Mouse (Mus musculus) ZHBTc4 (cell line): ENCODE results near the gene Crybb2.

Experiments used
- DNase-seq: peaks from one replicate; pipeline ENCODE4 v3.0.0-alpha.2; 2011; ENCODE audit warnings: low read depth, low spot score

Gene Crybb2

DNA sequence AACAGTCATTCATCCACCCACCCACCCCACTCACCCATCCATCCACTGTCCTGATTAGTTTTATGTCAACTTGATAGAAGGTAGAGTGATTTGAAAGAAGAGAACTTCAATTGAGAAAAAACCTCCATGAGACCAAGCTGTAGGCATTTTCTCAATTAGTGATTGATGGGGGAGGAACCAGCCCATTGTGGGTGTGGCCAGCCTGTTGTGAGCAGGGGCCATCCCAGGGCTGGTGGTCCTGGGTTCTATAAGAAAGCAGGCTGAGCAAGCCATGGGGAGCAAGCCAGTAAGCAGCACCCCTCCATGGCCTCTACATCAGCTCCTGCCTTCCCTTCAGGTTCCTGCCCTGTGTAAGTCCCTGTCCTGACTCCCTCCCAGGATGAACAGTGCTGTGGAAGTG is at the start of gene Crybb2:
Crybb2 (minus strand) TSS at position 101 of the 400 bp plus-strand sequence.
- no peak for DNase-seq

DNA sequence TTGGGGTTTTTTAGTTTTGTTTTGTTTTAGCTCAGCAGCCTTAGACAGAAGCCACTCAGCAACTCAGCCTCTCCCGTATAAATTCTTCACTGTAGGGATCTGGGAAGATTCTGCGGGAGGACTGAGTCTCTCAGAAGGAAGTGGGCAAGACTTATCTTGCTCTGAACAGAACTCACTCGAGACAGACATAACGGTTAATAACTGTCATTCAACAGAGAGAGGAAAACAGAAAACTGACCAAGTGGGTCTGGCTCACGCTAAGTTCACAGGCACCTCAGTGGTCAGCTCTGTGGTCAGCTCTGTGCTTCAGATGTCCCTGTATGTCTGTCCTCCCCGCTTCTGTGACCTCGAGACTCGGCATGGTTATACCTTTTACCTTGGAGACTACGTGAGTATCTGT is 49.4 kb upstream of the Crybb2 start:
- no peak for DNase-seq

DNA sequence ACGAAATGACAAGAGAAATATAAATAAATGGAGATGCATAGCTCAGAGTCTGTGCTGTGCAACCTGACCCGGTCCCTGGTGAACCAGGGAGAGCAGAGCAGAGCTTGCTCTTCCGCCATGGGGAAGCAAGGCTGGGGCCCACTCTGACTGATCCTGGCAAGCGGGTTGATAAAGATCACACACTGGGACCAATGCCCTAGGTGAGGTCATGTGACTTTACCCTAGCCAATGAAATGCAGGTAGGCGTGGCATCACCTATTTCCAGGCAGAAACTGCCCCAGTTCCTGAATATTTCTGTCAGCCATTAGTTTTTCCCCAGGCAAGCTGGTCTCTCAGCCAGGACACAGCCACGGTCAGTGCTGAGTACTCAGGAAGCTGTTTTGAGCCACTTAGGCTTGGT is 48.8 kb upstream of the Crybb2 start:
- peak; percentile 82 for DNase-seq

DNA sequence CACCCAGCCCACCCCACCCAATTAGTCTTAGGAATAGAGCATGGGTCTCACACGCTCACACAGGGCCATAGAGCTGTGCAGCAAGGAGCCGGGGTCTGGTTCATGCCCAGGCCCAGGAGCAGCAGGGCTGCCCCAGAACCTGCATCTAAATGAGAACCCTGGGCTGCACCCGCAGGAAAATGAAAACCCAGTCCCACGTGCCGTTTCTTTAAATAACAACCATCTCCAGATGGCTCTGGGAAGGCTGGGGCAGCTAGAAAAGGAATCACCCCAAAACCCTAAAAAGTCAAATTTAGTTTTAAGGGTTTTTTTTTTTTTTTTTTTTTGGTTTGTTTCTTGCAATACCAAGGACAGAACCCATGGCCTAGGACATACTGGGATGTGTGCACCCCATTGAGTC is 47.4 kb upstream of the Crybb2 start:
- no peak for DNase-seq

DNA sequence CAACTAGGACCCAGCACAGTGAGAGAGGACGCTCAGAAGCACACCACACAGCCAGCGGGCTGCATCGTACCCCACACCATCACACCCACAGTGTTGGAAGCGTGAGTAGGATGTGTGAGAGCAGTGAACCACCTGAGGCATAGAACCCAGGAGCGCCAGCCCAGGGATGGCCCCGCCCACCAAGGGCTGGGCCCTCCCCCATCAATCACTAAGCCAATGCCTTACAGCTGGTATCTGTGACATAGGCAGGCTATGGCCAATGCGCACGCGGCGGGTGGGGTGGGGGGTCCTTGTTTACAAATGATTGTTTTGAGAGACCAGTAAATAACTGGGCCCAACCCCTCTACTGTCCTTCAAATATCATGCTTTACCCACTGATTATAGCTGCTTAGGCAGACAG is 46.0 kb upstream of the Crybb2 start:
- DNase-seq = peak; percentile 80

DNA sequence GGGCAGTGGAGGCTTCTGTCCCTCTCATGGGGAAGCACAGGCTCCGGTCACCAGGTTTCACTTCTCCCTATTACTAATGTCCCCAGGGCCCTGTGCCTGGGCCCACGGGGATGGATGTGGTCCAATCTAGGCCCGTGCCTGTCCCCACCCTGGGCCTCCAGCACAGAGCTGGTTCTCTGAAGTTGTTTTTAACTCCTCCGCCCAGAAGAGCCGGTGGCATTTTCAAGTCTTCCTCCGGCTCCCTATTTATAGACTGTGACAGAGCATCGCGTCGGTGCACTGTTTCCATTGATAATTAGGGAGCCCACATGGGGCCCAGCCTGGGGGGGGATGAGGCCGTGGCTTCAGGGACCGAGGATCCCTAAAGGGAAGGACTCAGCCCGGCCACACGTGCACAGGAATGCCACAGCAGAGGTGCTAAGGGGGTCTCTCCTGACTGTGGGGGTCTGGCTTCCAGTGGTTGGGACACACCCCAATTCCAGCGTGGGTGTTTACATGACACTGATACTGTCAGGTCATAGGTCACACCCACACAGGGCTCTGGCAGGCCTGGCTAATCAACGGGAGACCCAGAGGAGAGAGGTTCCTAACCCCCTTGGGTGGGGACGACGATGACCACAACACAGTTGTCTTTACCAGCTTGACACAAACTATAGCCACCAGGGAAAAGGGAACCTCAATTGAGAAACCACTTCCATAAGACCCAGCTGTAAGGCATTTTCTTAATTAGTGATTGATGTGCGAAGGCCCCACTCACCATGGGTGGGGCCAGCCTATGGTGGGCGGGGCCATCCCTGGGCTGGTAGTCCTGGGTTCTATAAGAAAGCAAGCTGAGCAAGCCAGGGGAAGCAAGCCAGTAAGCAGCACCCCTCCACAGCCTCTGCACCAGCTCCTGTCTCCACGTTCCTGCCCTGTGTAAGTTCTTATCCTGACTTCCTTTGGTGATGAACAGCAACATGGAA is 44.6 kb upstream of the Crybb2 start:
- peak; percentile 42 for DNase-seq

DNA sequence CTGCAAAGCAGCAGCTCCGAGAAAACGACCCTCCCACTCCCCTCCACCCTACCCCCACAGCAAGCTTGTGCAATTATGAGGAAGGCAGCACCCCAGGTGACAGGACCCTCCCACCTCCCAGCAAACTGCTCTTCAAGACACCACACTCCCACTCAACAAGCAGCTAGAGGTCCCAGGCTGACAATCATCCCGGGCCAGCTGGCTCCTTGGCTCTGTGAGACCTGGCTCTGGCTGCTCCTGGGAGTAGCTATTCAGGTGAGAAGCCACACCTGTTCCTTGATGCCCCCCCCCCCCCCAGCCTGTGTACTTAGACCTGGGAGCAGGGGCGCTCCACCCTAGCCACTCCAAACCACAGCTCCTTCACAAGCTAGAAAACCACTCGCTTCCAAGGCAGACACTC is 43.2 kb upstream of the Crybb2 start:
- no peak for DNase-seq

DNA sequence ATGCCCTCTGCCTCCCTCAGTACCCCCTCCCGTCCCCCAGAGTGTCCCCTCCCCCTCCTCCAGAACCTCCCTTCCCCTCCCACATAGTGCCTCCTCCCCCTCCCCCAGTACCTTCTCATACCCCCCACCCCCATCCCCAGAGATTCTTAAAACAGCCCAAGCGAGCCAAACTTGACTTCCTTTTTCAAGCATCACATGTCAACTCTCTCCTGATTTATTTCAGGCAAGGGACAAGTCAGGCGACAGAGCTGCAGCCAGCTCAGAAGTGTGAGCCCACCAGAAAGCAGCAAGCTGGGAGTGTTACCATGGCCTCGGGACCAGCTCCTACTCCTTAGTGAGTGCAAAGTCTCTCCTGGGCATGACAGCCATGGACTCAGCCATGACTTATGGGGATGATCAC is 41.4 kb upstream of the Crybb2 start:
- DNase-seq = no peak

DNA sequence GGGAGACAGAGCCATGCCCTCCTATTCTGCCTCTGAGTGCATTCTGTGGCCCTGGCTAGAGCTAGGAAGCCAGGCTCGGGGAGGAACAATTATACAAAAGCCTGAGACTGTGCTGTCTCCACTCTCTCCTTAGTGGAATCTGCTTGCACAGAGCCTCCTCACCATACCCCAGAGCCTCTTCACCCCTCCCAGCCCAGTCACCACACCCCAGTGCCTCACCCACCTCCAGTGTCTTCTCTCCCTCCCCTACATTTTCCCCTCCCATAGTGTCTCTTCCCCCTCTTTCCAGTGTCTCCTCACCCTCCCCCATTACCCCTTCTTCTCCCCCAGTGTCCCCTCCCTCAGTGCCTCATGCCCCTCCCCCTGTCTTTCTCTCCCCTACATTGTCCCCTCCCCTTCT is 41.0 kb upstream of the Crybb2 start:
- DNase-seq = peak; percentile 35

DNA sequence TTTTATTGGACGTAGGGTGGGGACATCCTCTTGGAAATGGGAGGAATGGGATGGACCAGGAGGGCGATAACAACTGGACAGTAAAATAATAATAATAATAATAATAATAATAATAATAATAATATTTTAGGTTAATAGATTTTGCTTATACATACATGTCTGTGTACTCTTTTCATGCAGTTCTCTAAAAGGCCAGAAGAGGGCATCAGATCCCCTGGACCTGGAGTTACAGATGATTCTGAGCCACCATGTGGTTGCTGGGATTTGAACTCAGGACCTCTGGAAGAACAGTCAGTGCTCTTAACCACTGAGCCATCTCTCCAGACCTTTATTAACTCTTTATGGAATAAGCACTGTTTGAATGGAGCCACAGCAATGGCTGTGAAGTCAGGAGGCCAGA is 39.7 kb upstream of the Crybb2 start:
- peak; percentile 55 for DNase-seq

DNA sequence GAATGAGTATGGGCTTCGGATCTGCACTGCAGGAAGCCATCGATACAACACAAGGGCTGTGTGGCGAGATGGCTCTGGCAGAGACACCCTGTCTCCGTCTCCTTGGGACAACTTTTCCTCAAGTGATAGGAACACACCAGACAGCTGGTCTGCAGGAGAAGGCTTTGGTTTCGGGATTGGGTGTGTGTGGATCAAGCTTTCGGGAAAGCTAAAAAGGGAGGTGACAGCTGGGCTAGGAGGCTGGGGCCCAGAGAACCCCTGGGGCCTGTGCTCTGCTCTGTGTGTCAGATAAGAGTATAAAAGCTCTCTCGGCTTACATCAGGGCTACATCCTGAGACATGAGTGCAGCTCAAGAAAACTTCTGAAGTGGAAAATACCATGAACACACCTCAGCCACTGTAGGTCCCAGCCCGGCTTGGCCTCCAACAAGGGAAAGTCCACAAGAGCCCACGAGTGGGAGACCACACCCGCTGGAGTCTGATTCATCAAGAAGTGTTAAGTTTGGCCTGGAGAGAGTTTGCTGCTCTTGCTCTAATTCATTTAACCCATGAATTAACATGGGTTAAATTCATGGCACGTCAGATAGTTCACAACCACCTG is 38.3 kb upstream of the Crybb2 start:
- DNase-seq = no peak

DNA sequence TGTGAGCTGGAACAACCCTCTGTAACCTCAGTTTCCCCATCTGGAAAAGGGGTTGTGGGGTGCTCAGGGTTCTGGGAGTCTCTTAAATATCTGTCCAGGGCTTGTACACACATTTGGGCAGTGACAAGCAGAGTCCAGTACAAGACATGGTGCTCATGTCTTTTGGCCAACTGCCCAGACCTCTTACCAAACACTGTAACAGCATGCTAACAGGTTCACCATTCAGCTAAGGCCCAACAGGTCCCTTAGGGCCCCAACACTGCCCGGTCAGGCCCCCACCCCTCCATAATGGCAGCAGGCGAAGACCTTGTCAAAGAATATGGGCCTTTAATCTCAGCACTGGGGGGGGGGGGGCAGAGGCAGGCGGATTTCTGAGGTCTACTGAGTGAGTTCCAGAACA is 37.8 kb upstream of the Crybb2 start:
- DNase-seq = no peak

DNA sequence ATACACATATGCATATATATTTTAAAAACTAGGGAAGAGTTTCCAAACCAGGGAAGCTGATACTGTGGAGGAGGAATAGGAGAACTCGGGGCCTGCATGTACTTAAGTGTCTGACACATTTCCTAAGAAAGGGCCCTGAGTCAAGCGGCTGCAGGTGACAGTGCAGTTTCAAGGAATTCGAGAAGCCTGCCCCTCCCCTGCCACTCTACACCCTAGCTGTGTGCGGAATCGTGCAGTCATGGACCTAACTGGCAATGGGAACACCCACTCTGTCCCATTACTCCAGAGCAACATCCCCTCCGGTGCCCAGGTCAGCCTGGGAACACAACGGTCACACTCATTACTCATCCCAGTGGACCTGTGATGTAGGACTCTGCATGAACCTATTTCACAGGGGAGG is 36.7 kb upstream of the Crybb2 start:
- no peak for DNase-seq

DNA sequence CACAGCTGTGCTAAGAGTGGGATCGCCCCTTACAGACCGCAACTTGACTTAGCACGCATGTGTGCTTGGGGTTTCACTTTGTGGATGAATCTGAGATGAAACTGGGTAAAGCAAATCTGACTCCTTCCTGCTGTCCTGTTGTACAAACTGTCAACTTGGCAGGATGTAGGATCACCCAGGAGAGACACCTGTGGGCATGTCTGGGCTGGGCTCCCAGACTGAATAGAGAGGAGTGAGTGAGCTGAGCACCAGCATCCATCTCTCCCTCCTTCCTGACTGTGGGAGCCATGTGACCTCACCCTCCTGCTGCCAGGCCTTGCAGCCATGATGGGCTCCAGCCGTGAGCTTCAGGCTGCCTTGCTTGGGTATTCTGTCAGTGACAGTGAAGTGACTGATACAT is 35.6 kb upstream of the Crybb2 start:
- DNase-seq = no peak

DNA sequence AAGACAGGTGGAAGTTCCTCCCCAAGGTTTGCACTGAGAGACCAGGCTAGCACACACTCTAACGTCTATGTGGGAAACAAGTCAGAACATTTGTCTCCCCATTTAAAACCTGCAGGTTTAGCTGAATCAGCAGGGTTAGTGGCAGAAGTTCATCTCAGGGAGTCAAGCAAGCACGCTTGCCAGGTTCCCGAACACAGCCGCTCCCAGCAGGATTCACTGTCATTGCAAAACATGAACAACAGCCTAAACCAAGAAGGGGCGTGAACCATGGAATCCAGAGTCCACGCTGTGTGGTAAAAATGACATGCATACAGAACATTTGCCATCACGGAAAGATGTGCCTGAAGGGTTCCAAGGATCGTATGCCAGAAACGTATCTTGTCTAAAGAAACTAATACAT is 35.1 kb upstream of the Crybb2 start:
- no peak for DNase-seq

DNA sequence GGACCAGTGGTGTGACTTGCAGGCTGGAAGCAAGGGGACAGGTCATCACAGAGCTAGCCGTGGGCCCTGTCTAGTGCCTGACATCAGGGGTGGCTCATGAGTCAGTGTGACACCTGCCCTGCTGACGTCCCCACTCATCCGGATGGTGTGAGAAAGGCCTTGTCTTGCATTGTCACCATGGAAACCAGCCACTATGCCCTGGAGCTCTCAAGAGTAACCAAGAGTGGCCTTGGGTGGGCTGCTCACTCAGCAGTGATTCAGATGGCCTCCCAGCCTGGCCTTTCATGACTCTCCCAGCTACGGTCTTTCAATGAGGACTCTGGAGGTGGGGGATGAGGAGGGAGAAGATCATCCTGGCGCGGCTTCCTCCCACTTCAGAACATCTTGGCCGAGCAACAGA is 32.5 kb upstream of the Crybb2 start:
- no peak for DNase-seq

DNA sequence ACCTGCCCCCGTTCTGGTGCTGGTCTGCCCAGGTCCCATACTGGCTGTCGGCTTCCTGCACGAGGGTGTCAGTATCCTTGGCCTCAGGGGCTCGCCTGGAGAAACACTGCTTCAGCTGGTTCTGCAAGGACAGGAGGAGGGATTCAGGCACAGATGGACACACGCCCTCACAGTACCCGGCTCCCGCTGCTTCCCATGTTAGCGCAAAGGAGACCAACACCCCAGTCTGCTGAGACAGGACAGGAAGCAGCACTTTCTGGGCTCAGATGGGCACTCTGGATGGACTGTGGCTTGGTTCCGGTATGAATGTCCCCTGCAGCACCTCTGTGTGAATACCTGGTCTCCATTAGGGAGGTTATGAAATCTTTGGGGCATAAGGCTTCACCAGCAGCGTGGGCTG is 31.5 kb upstream of the Crybb2 start:
- DNase-seq = no peak

DNA sequence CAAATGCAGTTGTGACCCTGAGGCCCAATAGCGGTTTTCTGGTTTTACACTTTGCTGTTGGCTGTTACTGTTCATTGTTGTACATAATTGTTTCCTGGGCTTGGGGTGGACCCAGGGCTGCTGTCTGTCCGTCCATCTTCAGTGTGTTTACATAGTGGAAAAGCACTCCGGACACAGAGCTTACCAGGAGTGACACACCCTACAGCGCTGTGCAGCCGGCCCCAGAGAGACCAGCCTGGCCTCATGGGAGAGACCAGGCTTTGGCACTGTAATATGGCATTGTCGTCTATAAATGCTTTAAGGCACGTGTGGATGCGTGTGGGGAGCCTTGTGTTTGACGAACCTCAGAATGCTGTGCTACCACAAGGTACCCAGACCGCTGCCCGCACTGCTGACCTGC is 30.5 kb upstream of the Crybb2 start:
- DNase-seq = no peak

DNA sequence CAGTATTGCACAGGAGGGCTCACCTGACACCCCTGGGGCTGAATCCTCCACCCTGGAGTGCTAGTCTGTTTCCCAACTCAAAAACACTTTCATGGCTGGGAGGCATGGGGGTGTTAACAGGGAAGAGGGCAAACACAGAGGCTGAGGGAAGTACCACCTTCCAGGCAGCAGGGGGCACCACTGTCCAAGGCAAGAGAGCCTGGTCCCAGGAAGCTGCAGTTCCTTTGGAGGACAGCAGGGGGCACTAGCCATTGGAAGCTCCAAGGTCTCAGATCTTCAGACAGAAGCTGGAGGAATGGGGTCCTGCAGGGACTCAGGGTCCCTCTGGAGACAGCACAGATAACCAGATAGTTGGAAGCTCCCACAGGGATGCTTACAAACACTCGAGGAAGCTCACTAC is 29.6 kb upstream of the Crybb2 start:
- DNase-seq = peak; percentile 90

DNA sequence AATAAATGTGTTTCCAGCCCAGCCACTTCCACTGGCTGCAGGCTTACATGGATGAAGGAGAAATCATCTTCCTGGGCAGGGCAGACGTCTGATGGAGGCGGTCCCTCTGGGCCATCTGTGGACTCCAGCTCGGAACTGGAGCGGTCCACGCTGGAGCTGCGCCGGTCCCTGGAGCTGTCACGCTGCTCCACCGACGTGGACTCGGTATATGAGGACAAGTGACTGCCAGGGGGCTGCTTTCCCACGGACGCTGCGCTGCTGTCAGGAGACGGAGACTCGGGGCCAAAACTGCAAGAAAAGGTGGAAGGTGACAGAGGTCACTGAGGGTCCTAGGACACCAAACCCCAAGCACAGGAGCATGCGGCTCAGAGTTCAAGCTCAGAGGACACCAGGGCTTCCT is 27.6 kb upstream of the Crybb2 start:
- no peak for DNase-seq

DNA sequence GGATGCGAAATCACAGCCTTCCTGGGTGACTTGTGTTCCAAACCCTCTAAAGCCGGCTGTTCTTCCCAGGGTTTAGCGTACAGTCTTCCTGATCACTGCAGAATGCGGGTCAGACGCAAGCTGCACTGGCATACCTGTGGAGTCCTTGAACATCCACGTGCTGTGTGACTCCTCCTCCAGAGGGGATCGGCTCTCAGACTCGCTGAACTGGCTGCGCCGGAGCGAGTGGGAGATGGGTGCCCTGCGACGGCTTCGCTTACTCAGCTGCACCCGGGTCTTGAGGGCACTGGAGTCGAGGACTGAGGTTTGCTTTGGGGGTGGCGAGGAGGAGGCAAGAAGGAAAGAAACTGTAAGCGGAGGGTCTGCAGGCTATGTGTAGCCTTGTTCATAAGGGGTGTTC is 25.5 kb upstream of the Crybb2 start:
- no peak for DNase-seq

DNA sequence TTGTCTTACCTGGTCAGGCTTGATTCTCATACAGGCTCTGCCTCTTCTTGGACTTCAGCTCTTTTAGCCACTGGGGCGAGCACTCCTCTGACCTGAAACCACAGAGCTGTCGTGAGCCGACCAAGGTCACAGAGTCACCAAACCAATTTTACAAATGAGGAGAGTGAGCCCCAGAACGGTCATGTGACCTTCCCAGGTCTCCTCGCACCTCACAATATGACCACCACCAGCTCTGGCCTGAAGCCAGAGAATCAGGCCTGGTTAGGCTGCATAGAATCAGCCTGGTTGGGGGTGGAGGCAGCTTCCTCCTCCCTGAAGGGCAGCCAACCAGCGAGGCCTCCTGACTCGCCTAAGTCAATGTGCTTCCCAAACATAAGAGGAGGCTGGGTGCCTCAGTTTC is 22.5 kb upstream of the Crybb2 start:
- DNase-seq = no peak

DNA sequence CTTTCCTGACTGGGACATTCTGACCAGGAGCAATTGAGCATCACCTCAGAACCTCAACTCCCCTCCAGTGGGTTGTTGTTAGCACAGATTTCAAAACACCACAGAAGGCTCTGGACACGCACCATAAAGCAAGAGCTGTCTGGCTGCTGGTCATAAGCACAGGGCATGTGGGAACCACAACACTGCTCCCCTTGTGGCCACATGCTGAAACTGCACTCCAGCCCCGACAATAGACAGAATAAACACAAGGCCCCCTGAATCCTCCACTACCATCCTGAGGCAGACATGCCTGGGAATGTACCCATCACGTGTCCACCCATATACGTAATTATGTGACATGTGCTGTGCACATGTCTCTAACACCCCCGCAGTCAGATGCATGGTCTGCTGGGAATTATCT is 21.2 kb upstream of the Crybb2 start:
- peak; percentile 81 for DNase-seq
